Mouse (Mus musculus) frontal cortex, adult 2 months (tissue): ENCODE data around the gene Itk. TPM values are rescaled to one million over a fixed set of nuclear protein-coding genes. Genes with fewer than 3 reads are reported as not detected.
"Not testable (repeated sequence)": the region's sequence is repeated elsewhere in the genome, so short reads cannot be mapped to it uniquely, and the experiment has no call there.

ENCODE experiments used
- DNase-seq, 2 experiments: peaks; one replicate each; pipeline ENCODE4 v3.0.0; 2022; ENCODE audit warnings: low spot score in 1 of 2; ENCODE audit errors: extremely low spot score in 1 of 2
- polyA plus RNA-seq: library from polyadenylated mRNA; depleted of rRNA; stranded (reverse); fragments of >200 nt; gene quantifications from 2 replicates; pipeline ENCODE4 v1.2.3, GENCODE M21; 2012; rRNA removed

The Itk gene
- 0.20 and 0.36 TPM in 2 replicates for polyA plus RNA-seq

- no peak for DNase-seq
These were observed at the start of gene Itk for GRCm38 (mm10) chr11:46389336-46390117. Gene Itk (minus strand): TSS chr11:46389515.

- DNase-seq, result no peak
These were observed 48.2 kb upstream of the Itk start for GRCm38 (mm10) chr11:46437459-46438000.

- peak; percentile 96 to 97 for DNase-seq
These were observed 47.6 kb upstream of the Itk start, which contains the start of gene Med7 for GRCm38 (mm10) chr11:46436760-46437458. Gene Med7 (plus strand): TSS chr11:46436925.

GRCm38 (mm10) chr11:46435363-46435762 is 46.0 kb upstream of the Itk start:
- DNase-seq, result no peak

GRCm38 (mm10) chr11:46431129-46431528 is 41.8 kb upstream of the Itk start:
- DNase-seq, result peak; percentile 89 to 95

GRCm38 (mm10) chr11:46430123-46430522 is 40.8 kb upstream of the Itk start:
- DNase-seq, result no peak

GRCm38 (mm10) chr11:46428131-46428530 is 38.8 kb upstream of the Itk start:
- not testable (repeated sequence) for DNase-seq

- no peak for DNase-seq
These were observed 32.0 kb upstream of the Itk start for GRCm38 (mm10) chr11:46421086-46421888.

GRCm38 (mm10) chr11:46418860-46419259 is 29.5 kb upstream of the Itk start:
- no peak for DNase-seq

- no peak for DNase-seq
These were observed 29.1 kb upstream of the Itk start for GRCm38 (mm10) chr11:46418438-46418837.

GRCm38 (mm10) chr11:46410018-46410563 is 20.8 kb upstream of the Itk start:
- DNase-seq, result no peak

GRCm38 (mm10) chr11:46406721-46407120 is 17.4 kb upstream of the Itk start:
- DNase-seq, result no peak

- DNase-seq, result no peak
These were observed 15.7 kb upstream of the Itk start for GRCm38 (mm10) chr11:46404986-46405385.

- DNase-seq, result no peak
These were observed 12.2 kb upstream of the Itk start for GRCm38 (mm10) chr11:46401555-46401954.

GRCm38 (mm10) chr11:46398933-46399383 is 9.6 kb upstream of the Itk start:
- no peak for DNase-seq

GRCm38 (mm10) chr11:46398473-46398872 is 9.2 kb upstream of the Itk start:
- DNase-seq, result no peak

GRCm38 (mm10) chr11:46397900-46398299 is 8.6 kb upstream of the Itk start:
- no peak for DNase-seq

- peak; percentile 28 to 43 for DNase-seq
These were observed 7.5 kb upstream of the Itk start for GRCm38 (mm10) chr11:46396860-46397179.

- DNase-seq, result no peak
These were observed 7.0 kb upstream of the Itk start, which contains the start of gene Fam71b for GRCm38 (mm10) chr11:46396167-46396859. Gene Fam71b (plus strand): TSS chr11:46396559.

GRCm38 (mm10) chr11:46395698-46396097 is 6.4 kb upstream of the Itk start:
- no peak for DNase-seq
